Mouse (Mus musculus) stomach, embryonic 16.5 days (tissue): ENCODE results near the gene Slc24a2. TPM values are rescaled to one million over a fixed set of nuclear protein-coding genes. Genes with fewer than 3 reads are reported as not detected.

Source experiments
- ATAC-seq: fragments of 200-750 bp; cut with Nextera tagmentation; 2 replicates; pipeline ENCODE4 v1.8.0; 2017; ENCODE audit warnings: moderate number of reproducible peaks, moderate TSS enrichment; ENCODE audit not compliant: insufficient read depth, low FRiP score
- H3K27ac ChIP-seq: fragments of 300-500 bp; sonication (generic); 2 replicates; pipeline ENCODE4 v1.5.1; 2014; ENCODE audit warnings: low read length
- H3K27me3 ChIP-seq: fragments of 300-500 bp; sonication (generic); 2 replicates; pipeline ENCODE4 v1.6.1; 2014; ENCODE audit warnings: low read length, control low read depth, mixed read lengths; ENCODE audit not compliant: control insufficient read depth, insufficient read depth
- H3K36me3 ChIP-seq: fragments of 300-500 bp; sonication (generic); 2 replicates; pipeline ENCODE4 v1.6.1; 2014; ENCODE audit warnings: low read length; ENCODE audit not compliant: control insufficient read depth, insufficient read depth
- H3K4me1 ChIP-seq: fragments of 300-500 bp; sonication (generic); 2 replicates; pipeline ENCODE4 v1.6.1; 2014; ENCODE audit warnings: low read length, control low read depth, mixed read lengths; ENCODE audit not compliant: control insufficient read depth, insufficient read depth
- H3K4me2 ChIP-seq: fragments of 300-500 bp; sonication (generic); 2 replicates; pipeline ENCODE4 v1.6.1; 2014; ENCODE audit warnings: low read depth, low read length, mixed read lengths
- H3K4me3 ChIP-seq: fragments of 300-500 bp; sonication (generic); replicated peaks from 2 replicates; pipeline ENCODE4 v1.5.1; 2014; ENCODE audit warnings: mild to moderate bottlenecking, low read length
- H3K9ac ChIP-seq: fragments of 300-500 bp; sonication (generic); 2 replicates; pipeline ENCODE4 v1.6.1; 2014; ENCODE audit warnings: low read length
- H3K9me3 ChIP-seq: fragments of 300-500 bp; sonication (generic); replicated peaks from 2 replicates; pipeline ENCODE4 v1.6.1; 2016; ENCODE audit warnings: low read length, control low read depth; ENCODE audit not compliant: control insufficient read depth
- WGBS: fragments of 180-500 bp; shearing (Covaris S2); extraction: QIAGEN DNeasy Blood & Tissue Kit; methylation state at CpG from one replicate; pipeline ENCODE4 v1.1.7; 2014; 5-methylcytosine and 5-hydroxymethylcytosine counted together
- polyA plus RNA-seq: library from polyadenylated mRNA; unstranded; fragments of >200 nt; fragmentation: Nextera tagmentation; extraction: Ambion mirVana; gene quantifications from 2 replicates; pipeline ENCODE4 v1.2.1, GENCODE M21; 2015

Gene Slc24a2
- polyA plus RNA-seq, 1 experiment from 2014 or later, result 0.19 TPM

- Histone ChIP-seq H3K9ac (no peak overlapping the region), H3K27ac (no peak overlapping the region), H3K9me3 (no peaks in the 10 kb centered on the region), H3K36me3 (no peaks in the 10 kb centered on the region), H3K4me1 (no peaks in the 10 kb centered on the region), H3K4me2 (no peak overlapping the region), H3K4me3 (no peak overlapping the region), H3K27me3 (no peaks in the 10 kb centered on the region)
- 67% methylated on average over 3 of the region's 3 CpGs for WGBS
- no peak for ATAC-seq
These were observed 89.4 kb downstream of the Slc24a2 start for GRCm38 (mm10) chr4:87140901-87141300.

GRCm38 (mm10) chr4:87132525-87132924 is 97.8 kb downstream of the Slc24a2 start:
- WGBS, result 73% methylated on average over 5 of the region's 5 CpGs
- no peak overlapping the region for H3K4me3 ChIP-seq
- no peaks in the 10 kb centered on the region for H3K4me1 ChIP-seq
- no peaks in the 10 kb centered on the region for H3K27me3 ChIP-seq
- ATAC-seq, result no peak
- H3K27ac ChIP-seq, result no peak overlapping the region
- no peaks in the 10 kb centered on the region for H3K36me3 ChIP-seq
- no peak overlapping the region for H3K4me2 ChIP-seq
- no peak overlapping the region for H3K9ac ChIP-seq
- no peaks in the 10 kb centered on the region for H3K9me3 ChIP-seq

GRCm38 (mm10) chr4:87126756-87127155 is 103.5 kb downstream of the Slc24a2 start:
- ATAC-seq, result no peak
- no peak overlapping the region for H3K4me3 ChIP-seq
- 66% methylated on average over 4 of the region's 4 CpGs for WGBS

GRCm38 (mm10) chr4:87119758-87120157 is 110.5 kb downstream of the Slc24a2 start:
- Histone ChIP-seq H3K27me3 (no peaks in the 10 kb centered on the region), H3K27ac (no peak overlapping the region), H3K9ac (no peak overlapping the region), H3K36me3 (no peaks in the 10 kb centered on the region), H3K4me2 (no peak overlapping the region), H3K9me3 (no peaks in the 10 kb centered on the region), H3K4me3 (no peak overlapping the region), H3K4me1 (no peaks in the 10 kb centered on the region)
- ATAC-seq, result no peak
- WGBS, result 34% methylated on average over 4 of the region's 4 CpGs

More at GRCm38 (mm10) chr4:87126756-87127155, 103.5 kb downstream of the Slc24a2 start:
- Histone ChIP-seq H3K9ac (no peak overlapping the region), H3K36me3 (no peaks in the 10 kb centered on the region), H3K4me1 (no peaks in the 10 kb centered on the region), H3K9me3 (no peaks in the 10 kb centered on the region), H3K27ac (no peak overlapping the region), H3K27me3 (no peaks in the 10 kb centered on the region), H3K4me2 (no peak overlapping the region)

GRCm38 (mm10) chr4:87115726-87116125 is 114.6 kb downstream of the Slc24a2 start:
- no peak overlapping the region for H3K27ac ChIP-seq
- no peak overlapping the region for H3K4me2 ChIP-seq
- no peaks in the 10 kb centered on the region for H3K27me3 ChIP-seq
- no peaks in the 10 kb centered on the region for H3K36me3 ChIP-seq
- H3K9ac ChIP-seq, result no peak overlapping the region
- WGBS, result 74% methylated on average over 4 of the region's 4 CpGs
- ATAC-seq, result no peak
- no peak overlapping the region for H3K4me3 ChIP-seq
- H3K9me3 ChIP-seq, result no peaks in the 10 kb centered on the region
- H3K4me1 ChIP-seq, result no peaks in the 10 kb centered on the region

- no peak for ATAC-seq
- no peaks in the 10 kb centered on the region for H3K36me3 ChIP-seq
- H3K27ac ChIP-seq, result no peak overlapping the region
- H3K4me2 ChIP-seq, result no peak overlapping the region
- WGBS, result 80% methylated on average over 8 of the region's 8 CpGs
- no peaks in the 10 kb centered on the region for H3K9me3 ChIP-seq
- no peaks in the 10 kb centered on the region for H3K27me3 ChIP-seq
- H3K4me1 ChIP-seq, result no peaks in the 10 kb centered on the region
- no peak overlapping the region for H3K9ac ChIP-seq
- H3K4me3 ChIP-seq, result no peak overlapping the region
These were observed 120.8 kb downstream of the Slc24a2 start for GRCm38 (mm10) chr4:87109331-87110059.

- ATAC-seq, result no peak
- WGBS, result 62% methylated on average over 5 of the region's 5 CpGs
These were observed 129.3 kb downstream of the Slc24a2 start for GRCm38 (mm10) chr4:87100936-87101335.

GRCm38 (mm10) chr4:87096186-87096585 is 134.1 kb downstream of the Slc24a2 start:
- no peaks in the 10 kb centered on the region for H3K36me3 ChIP-seq
- ATAC-seq, result no peak
- H3K4me1 ChIP-seq, result no peaks in the 10 kb centered on the region
- H3K9ac ChIP-seq, result no peak overlapping the region
- 85% methylated on average over 5 of the region's 5 CpGs for WGBS
- no peak overlapping the region for H3K4me2 ChIP-seq
- H3K4me3 ChIP-seq, result no peak overlapping the region
- no peaks in the 10 kb centered on the region for H3K27me3 ChIP-seq
- H3K9me3 ChIP-seq, result no peaks in the 10 kb centered on the region
- no peak overlapping the region for H3K27ac ChIP-seq

More at GRCm38 (mm10) chr4:87100936-87101335, 129.3 kb downstream of the Slc24a2 start:
- no peaks in the 10 kb centered on the region for H3K4me1 ChIP-seq
- no peaks in the 10 kb centered on the region for H3K9me3 ChIP-seq
- no peak overlapping the region for H3K4me2 ChIP-seq
- no peak overlapping the region for H3K27ac ChIP-seq
- no peaks in the 10 kb centered on the region for H3K27me3 ChIP-seq
- no peaks in the 10 kb centered on the region for H3K36me3 ChIP-seq
- H3K4me3 ChIP-seq, result no peak overlapping the region
- H3K9ac ChIP-seq, result no peak overlapping the region

GRCm38 (mm10) chr4:87093612-87094011 is 136.7 kb downstream of the Slc24a2 start:
- Histone ChIP-seq H3K9ac (no peak overlapping the region), H3K4me2 (no peak overlapping the region), H3K4me3 (no peak overlapping the region), H3K27me3 (no peaks in the 10 kb centered on the region), H3K36me3 (no peaks in the 10 kb centered on the region), H3K27ac (no peak overlapping the region), H3K9me3 (no peaks in the 10 kb centered on the region), H3K4me1 (no peaks in the 10 kb centered on the region)
- 58% methylated on average over 3 of the region's 3 CpGs for WGBS
- ATAC-seq, result no peak
